In genomic region chr2:109890597-109890996, GRCm38 (mm10) we compare ENCODE assay signal across 8 mouse cellular contexts. TPM values are rescaled to one million over a fixed set of nuclear protein-coding genes. Genes with fewer than 3 reads are reported as not detected.
DNase-seq lines count a peak whose midpoint lies in the region; ATAC-seq and TF ChIP-seq lines count a peak whose summit lies in the region.

Gene Lin7c, plus strand, starts transcription at chr2:109890853.

- peak; percentile 98 for DNase-seq in brain, adult 2 months (ENCODE audit: low read depth, low spot score)
- DNase-seq in heart, embryonic 10.5 days (ENCODE audit: low spot score), result peak; percentile 98
- DNase-seq in midbrain, postnatal 0 days (ENCODE audit: low spot score), result peak; percentile 97
- peak; percentile 78 to 94 for DNase-seq in spleen, postnatal 10 days (ENCODE audit: low spot score in 2 of 2)

- no peaks in the 10 kb centered on the region for H3K27me3 ChIP-seq in C2C12 (ENCODE audit: control insufficient read depth, insufficient read depth, insufficient read length)
- no peaks in the 10 kb centered on the region for H3K27me3 ChIP-seq in heart, embryonic 10.5 days (ENCODE audit: insufficient read depth, poor library complexity, severe bottlenecking)
- no peaks in the 10 kb centered on the region for H3K27me3 ChIP-seq in kidney, embryonic 14.5 days (ENCODE audit: control insufficient read depth, insufficient read depth, low read length)
- H3K27me3 ChIP-seq in limb, embryonic 15.5 days, result no peaks in the 10 kb centered on the region
- H3K27me3 ChIP-seq in midbrain, postnatal 0 days (ENCODE audit: insufficient read depth, low read length), result no peaks in the 10 kb centered on the region

- H3K9ac ChIP-seq in kidney, embryonic 14.5 days (ENCODE audit: low read depth, low read length), result peak within 1 kb of the TSS; percentile 83
- H3K9ac ChIP-seq in limb, embryonic 15.5 days, result peak within 1 kb of the TSS; percentile 94
- peak within 1 kb of the TSS; percentile 90 for H3K9ac ChIP-seq in midbrain, postnatal 0 days (replicated peaks; ENCODE audit: low read length, poor library complexity, severe bottlenecking)

- peaks cover 38% of the 10 kb centered on the region for H3K79me3 ChIP-seq in C2C12 (ENCODE audit: low read depth)

- peaks cover 50% of the 10 kb centered on the region for H3K79me2 ChIP-seq in C2C12 (ENCODE audit: control insufficient read depth, insufficient read depth)

- H3K4me1 ChIP-seq in embryonic fibroblast, embryonic 13.5 days (ENCODE audit: control insufficient read depth, insufficient read depth, low read length), result no peaks in the 10 kb centered on the region; the same call in 1 of the 2 replicates
- H3K4me1 ChIP-seq in heart, embryonic 10.5 days, result peaks cover 7% of the 10 kb centered on the region; the same call in 1 of the 2 replicates
- H3K4me1 ChIP-seq in kidney, embryonic 14.5 days (ENCODE audit: control insufficient read depth, insufficient read depth, low read length), result peaks cover 11% of the 10 kb centered on the region
- H3K4me1 ChIP-seq in limb, embryonic 15.5 days, result peaks cover 10% of the 10 kb centered on the region
- H3K4me1 ChIP-seq in midbrain, postnatal 0 days (ENCODE audit: insufficient read depth, low read length), result peaks cover 8% of the 10 kb centered on the region

- peak within 1 kb of the TSS; percentile 84 for H3K4me3 ChIP-seq in C2C12 (ENCODE audit: insufficient read depth, poor library complexity, severe bottlenecking)
- peak within 1 kb of the TSS; percentile 98 for H3K4me3 ChIP-seq in embryonic fibroblast, embryonic 13.5 days (ENCODE audit: insufficient read depth, low read length)
- peak within 1 kb of the TSS; percentile 95 for H3K4me3 ChIP-seq in heart, embryonic 10.5 days
- peak within 1 kb of the TSS; percentile 87 for H3K4me3 ChIP-seq in kidney, embryonic 14.5 days (ENCODE audit: low read length)
- H3K4me3 ChIP-seq in limb, embryonic 15.5 days, result peak within 1 kb of the TSS; percentile 78
- H3K4me3 ChIP-seq in midbrain, postnatal 0 days (ENCODE audit: low read depth, low read length), result peak within 1 kb of the TSS; percentile 90

- H3K27ac ChIP-seq in embryonic fibroblast, embryonic 13.5 days (ENCODE audit: insufficient read depth, low read length), result peak within 1 kb of the TSS; percentile 51
- H3K27ac ChIP-seq in heart, embryonic 10.5 days, result peak within 1 kb of the TSS; percentile 99
- H3K27ac ChIP-seq in kidney, embryonic 14.5 days (ENCODE audit: low read depth, low read length), result peak within 1 kb of the TSS; percentile 83
- H3K27ac ChIP-seq in limb, embryonic 15.5 days, result peak within 1 kb of the TSS; percentile 94
- H3K27ac ChIP-seq in midbrain, postnatal 0 days (ENCODE audit: low read depth, low read length), result peak within 1 kb of the TSS; percentile 90

- under 1% methylated on average over 42 of the region's 42 CpGs for WGBS in heart, embryonic 10.5 days
- under 1% methylated on average over 42 of the region's 42 CpGs for WGBS in kidney, embryonic 14.5 days
- under 1% methylated on average over 42 of the region's 42 CpGs for WGBS in limb, embryonic 15.5 days
- WGBS in midbrain, postnatal 0 days, result 2% methylated on average over 34 of the region's 42 CpGs

- peak; percentile 97 for TF ChIP-seq POLR2A in embryonic fibroblast, embryonic 13.5 days (IDR thresholded peaks at IDR 0.05; ENCODE audit: low read depth, low read length)

- peak; percentile 100 for ATAC-seq in kidney, embryonic 14.5 days (ENCODE audit: low FRiP score, low TSS enrichment)
- ATAC-seq in limb, embryonic 15.5 days (ENCODE audit: insufficient number of reproducible peaks, low FRiP score, low TSS enrichment, low read depth), result peak; percentile 98
- ATAC-seq in midbrain, postnatal 0 days (ENCODE audit: low FRiP score), result peak; percentile 100

- no peak for TF ChIP-seq CTCF in C2C12 (IDR thresholded peaks at IDR 0.05; ENCODE audit: control insufficient read depth, insufficient read depth, insufficient read length)
- TF ChIP-seq CTCF in embryonic fibroblast, embryonic 13.5 days (IDR thresholded peaks at IDR 0.05; ENCODE audit: borderline replicate concordance, insufficient read depth, low read length), result no peak
- peak; percentile 26 for TF ChIP-seq CTCF in midbrain, postnatal 0 days (IDR thresholded peaks at IDR 0.05)

- H3K9me3 ChIP-seq in heart, embryonic 10.5 days, result no peaks in the 10 kb centered on the region
- peaks cover 3% of the 10 kb centered on the region; the same call in 1 of the 2 replicates for H3K9me3 ChIP-seq in kidney, embryonic 14.5 days (ENCODE audit: control insufficient read depth, low read length)
- H3K9me3 ChIP-seq in limb, embryonic 15.5 days, result no peaks in the 10 kb centered on the region
- no peaks in the 10 kb centered on the region for H3K9me3 ChIP-seq in midbrain, postnatal 0 days (ENCODE audit: low read length)

- peaks cover 15% of the 10 kb centered on the region for H3K36me3 ChIP-seq in C2C12 (ENCODE audit: control insufficient read depth, insufficient read depth)
- H3K36me3 ChIP-seq in heart, embryonic 10.5 days, result peaks cover 15% of the 10 kb centered on the region
- peaks cover 15% of the 10 kb centered on the region for H3K36me3 ChIP-seq in kidney, embryonic 14.5 days (ENCODE audit: control insufficient read depth, insufficient read depth, low read length)
- peaks cover 14% of the 10 kb centered on the region for H3K36me3 ChIP-seq in limb, embryonic 15.5 days
- peaks cover 12% of the 10 kb centered on the region for H3K36me3 ChIP-seq in midbrain, postnatal 0 days (ENCODE audit: insufficient read depth, low read length)

- H3K4me2 ChIP-seq in kidney, embryonic 14.5 days (replicated peaks; ENCODE audit: low read depth, low read length), result peak within 1 kb of the TSS; percentile 47
- peak within 1 kb of the TSS; percentile 43 for H3K4me2 ChIP-seq in limb, embryonic 15.5 days
- peak within 1 kb of the TSS; percentile 65 for H3K4me2 ChIP-seq in midbrain, postnatal 0 days (ENCODE audit: low read depth, low read length, poor library complexity, severe bottlenecking)

- H3ac ChIP-seq in C2C12 (ENCODE audit: control insufficient read depth, insufficient read length, low read depth), result peak within 1 kb of the TSS; percentile 88

TF ChIP-seq in C2C12, 6 proteins besides CTCF, POLR2A, EP300 and RAD21:
- TF ChIP-seq FOSL1 (IDR thresholded peaks at IDR 0.05; ENCODE audit: insufficient read depth, low read length, poor library complexity, severe bottlenecking), result no peak
- no peak for TF ChIP-seq MYOG (IDR thresholded peaks at IDR 0.05; ENCODE audit: control insufficient read depth, extremely low read depth, insufficient read length)
- TF ChIP-seq MAX (IDR thresholded peaks at IDR 0.05), result no peak
- no peak for TF ChIP-seq MYOD1 (IDR thresholded peaks at IDR 0.05; ENCODE audit: control insufficient read depth, insufficient read length, low read depth)
- no peak for TF ChIP-seq USF1 (IDR thresholded peaks at IDR 0.05; ENCODE audit: low read depth)
- TF ChIP-seq CEBPB (IDR thresholded peaks at IDR 0.05; ENCODE audit: low read depth), result no peak
TF ChIP-seq in C2C12: peak in this region for 0.

RNA-seq across cellular contexts. Expression of gene Lin7c, which starts in this region (rescaled TPM):
- polyA plus RNA-seq in C2C12 (2012; fragmentation: generic; extraction: Trizol), result 13.8 TPM
- polyA plus RNA-seq in embryonic fibroblast, embryonic 13.5 days (2011; ENCODE audit: insufficient read length, low read depth, missing spikeins), result 40.6 and 45.4 TPM in 2 replicates
- 50.8 and 54.3 TPM in 2 replicates for polyA plus RNA-seq in heart, embryonic 10.5 days (2016; fragmentation: Nextera tagmentation; extraction: Ambion mirVana)
- 50.8 and 80.7 TPM in 2 replicates for polyA plus RNA-seq in kidney, embryonic 14.5 days (2014; fragmentation: Nextera tagmentation; extraction: Ambion mirVana)
- polyA plus RNA-seq in limb, embryonic 15.5 days (2015; fragmentation: Nextera tagmentation; extraction: Ambion mirVana), result 51.4 and 55.2 TPM in 2 replicates
- 232 and 296 TPM in 2 replicates for total RNA-seq in midbrain, postnatal 0 days (2014; rRNA removed)
- polyA plus RNA-seq in midbrain, postnatal 0 days (2015; fragmentation: Nextera tagmentation; extraction: Ambion mirVana), result 206 and 209 TPM in 2 replicates

Comparison
In these comparisons a context has a peak if more than half of its experiments do, and no peak if none do; other contexts are left out.
1. Peak in every context shown above with its lines: DNase-seq, ATAC-seq, H3K4me3 ChIP-seq and H3K27ac ChIP-seq.